ENCODE assay signal across 9 mouse cellular contexts in the genomic region with DNA sequence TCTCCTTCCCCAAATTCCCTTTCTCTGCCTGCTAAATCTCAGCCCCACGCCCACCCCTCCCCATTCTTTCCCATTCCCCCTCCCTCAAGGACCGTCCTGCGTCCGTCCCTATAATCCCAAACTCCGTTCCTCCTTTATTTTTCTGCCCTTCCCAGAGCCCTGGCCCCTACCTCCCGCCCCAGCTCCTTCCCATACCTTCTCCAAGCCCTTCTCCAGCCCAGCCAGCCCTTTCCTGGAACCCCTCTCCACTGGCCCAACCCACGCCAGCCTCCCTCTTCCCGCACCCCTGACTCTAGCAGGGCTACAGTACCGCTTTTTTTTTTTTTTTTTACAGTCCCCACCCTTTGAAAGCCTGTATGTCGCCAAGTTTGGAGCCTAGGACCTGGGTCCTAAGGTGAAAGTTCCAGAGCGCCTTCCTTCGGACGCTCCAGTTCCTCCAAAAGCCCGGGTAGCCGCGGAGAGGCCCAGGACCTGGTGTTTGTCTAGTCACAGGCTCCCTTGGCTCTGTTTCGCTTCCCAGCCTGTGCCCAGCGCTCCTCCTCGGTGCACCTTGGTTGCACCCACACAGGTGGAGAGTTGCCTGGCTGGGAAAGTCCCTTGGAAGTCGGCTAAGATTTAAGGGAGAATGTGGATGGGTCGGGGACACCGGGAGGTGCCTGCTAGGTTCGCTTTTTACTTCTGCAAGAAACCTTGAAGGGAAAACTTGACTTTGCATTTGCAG. TPM values are rescaled to one million over a fixed set of nuclear protein-coding genes. Genes with fewer than 3 reads are reported as not detected.
DNase-seq lines count a peak whose midpoint lies in the region; ATAC-seq and TF ChIP-seq lines count a peak whose summit lies in the region.
"Had no signal": no experiment of that assay in that cellular context is flagged by ENCODE, and none has a peak within 500 bp of the region (broad histone marks: within the 10 kb centered on the region; RNA-seq: fewer than 3 reads in every experiment).

No protein-coding gene starts in this region.

- peak; percentile 12 for ATAC-seq in forebrain, embryonic 12.5 days (ENCODE audit: low FRiP score)
- ATAC-seq in kidney, embryonic 14.5 days (ENCODE audit: low FRiP score, low TSS enrichment) = peak; percentile 5; the same call in 1 of the 2 replicates
- 0 out of 2 replicates have a peak, but pooled peaks have one; percentile 21 for ATAC-seq in midbrain, embryonic 16.5 days

- no peak overlapping the region for H3K27ac ChIP-seq in gastrocnemius, adult 2 months
- H3K27ac ChIP-seq in forebrain, embryonic 12.5 days = no peak overlapping the region
- peak overlapping the region; percentile 44; the same call in 1 of the 2 replicates for H3K27ac ChIP-seq in kidney, embryonic 14.5 days (ENCODE audit: low read depth, low read length)
- H3K27ac ChIP-seq in midbrain, embryonic 16.5 days (ENCODE audit: low read length) = no peak overlapping the region

- no peaks in the 10 kb centered on the region for H3K9me3 ChIP-seq in forebrain, embryonic 12.5 days
- no peaks in the 10 kb centered on the region for H3K9me3 ChIP-seq in kidney, embryonic 14.5 days (ENCODE audit: control insufficient read depth, low read length)
- H3K9me3 ChIP-seq in midbrain, embryonic 16.5 days (replicated peaks; ENCODE audit: control insufficient read depth, low read length, poor library complexity, severe bottlenecking) = no peaks in the 10 kb centered on the region

- H3K27me3 ChIP-seq in forebrain, embryonic 12.5 days = peaks cover 89% of the 10 kb centered on the region
- H3K27me3 ChIP-seq in kidney, embryonic 14.5 days (ENCODE audit: control insufficient read depth, insufficient read depth, low read length) = peaks cover 8% of the 10 kb centered on the region; the same call in 1 of the 2 replicates
- H3K27me3 ChIP-seq in midbrain, embryonic 16.5 days (ENCODE audit: control insufficient read depth, insufficient read depth, low read depth, low read length) = peaks cover 59% of the 10 kb centered on the region

- 2% methylated on average over 23 of the region's 23 CpGs for WGBS in forebrain, embryonic 12.5 days
- WGBS in kidney, embryonic 14.5 days = 2% methylated on average over 22 of the region's 23 CpGs
- 3% methylated on average over 23 of the region's 23 CpGs for WGBS in midbrain, embryonic 16.5 days

- no peak for TF ChIP-seq CTCF in gastrocnemius, adult 2 months (IDR thresholded peaks at IDR 0.05)

- H3K4me2 ChIP-seq in forebrain, embryonic 12.5 days = peak overlapping the region; percentile 88
- H3K4me2 ChIP-seq in kidney, embryonic 14.5 days (replicated peaks; ENCODE audit: low read depth, low read length) = peak overlapping the region; percentile 99
- H3K4me2 ChIP-seq in midbrain, embryonic 16.5 days (ENCODE audit: low read length) = peak overlapping the region; percentile 99

- no peaks in the 10 kb centered on the region for H3K36me3 ChIP-seq in forebrain, embryonic 12.5 days (replicated peaks)
- H3K36me3 ChIP-seq in kidney, embryonic 14.5 days (ENCODE audit: control insufficient read depth, insufficient read depth, low read length) = no peaks in the 10 kb centered on the region
- H3K36me3 ChIP-seq in midbrain, embryonic 16.5 days (ENCODE audit: control insufficient read depth, insufficient read depth, low read length) = no peaks in the 10 kb centered on the region

- peak overlapping the region; percentile 81 for H3K4me3 ChIP-seq in gastrocnemius, adult 2 months
- H3K4me3 ChIP-seq in forebrain, embryonic 12.5 days (replicated peaks) = peak overlapping the region; percentile 49
- peak overlapping the region; percentile 68 for H3K4me3 ChIP-seq in kidney, embryonic 14.5 days (ENCODE audit: low read length)
- H3K4me3 ChIP-seq in midbrain, embryonic 16.5 days (ENCODE audit: low read depth, low read length) = peak overlapping the region; percentile 47

- intact Hi-C loops in gastrocnemius, adult 2 months (cut with DNase I) = no loop called here

- no peak overlapping the region for H3K9ac ChIP-seq in forebrain, embryonic 12.5 days
- peak overlapping the region; percentile 23 for H3K9ac ChIP-seq in kidney, embryonic 14.5 days (ENCODE audit: low read depth, low read length)
- no peak overlapping the region for H3K9ac ChIP-seq in midbrain, embryonic 16.5 days (ENCODE audit: low read depth, low read length)

- H3K4me1 ChIP-seq in forebrain, embryonic 12.5 days = peaks cover 28% of the 10 kb centered on the region
- peaks cover 24% of the 10 kb centered on the region; the same call in 1 of the 2 replicates for H3K4me1 ChIP-seq in kidney, embryonic 14.5 days (ENCODE audit: control insufficient read depth, insufficient read depth, low read length)
- H3K4me1 ChIP-seq in midbrain, embryonic 16.5 days (ENCODE audit: control insufficient read depth, insufficient read depth, low read length) = peaks cover 17% of the 10 kb centered on the region

- no peak for DNase-seq in gastrocnemius, adult 2 months
- DNase-seq in gastrocnemius, adult 8-10 months (ENCODE audit: low spot score in 2 of 2) = no peak
- no peak for DNase-seq in left cerebral cortex, adult 11 months (ENCODE audit: low spot score)
- no peak for DNase-seq in cerebellum, adult 9-11 months
- no peak for DNase-seq in spleen, adult 12 weeks (ENCODE audit: low spot score)
- DNase-seq: cerebellum, adult 8-10 months had no signal

RNA-seq across cellular contexts. Expression of a gene that starts 0.5 kb away (rescaled TPM):
- 1 to 10 TPM; 1.3 to 2.5 TPM for total RNA-seq in gastrocnemius, adult 2 months (2021)
- 1 to 10 TPM; 3.8 to 5.2 (median 4.3) TPM for total RNA-seq in gastrocnemius, adult 8-10 months (2022)
- 0.36 and 0.74 TPM in 2 replicates for polyA plus RNA-seq in forebrain, embryonic 12.5 days (2016; fragmentation: Nextera tagmentation; extraction: Ambion mirVana)
- polyA plus RNA-seq in kidney, embryonic 14.5 days (2014; fragmentation: Nextera tagmentation; extraction: Ambion mirVana) = 19.5 TPM in 2 replicates
- 0.53 and 0.77 TPM in 2 replicates for polyA plus RNA-seq in midbrain, embryonic 16.5 days (2015; fragmentation: Nextera tagmentation; extraction: Ambion mirVana)

RNA-seq across cellular contexts. Expression of a gene that starts 18.3 kb away (rescaled TPM):
- total RNA-seq in gastrocnemius, adult 2 months (2021) = 10 to 100 TPM; 28.1 to 31.2 TPM
- total RNA-seq in gastrocnemius, adult 8-10 months (2022) = 10 to 100 TPM; 23.8 to 29.1 (median 26.4) TPM
- polyA plus RNA-seq in forebrain, embryonic 12.5 days (2016; fragmentation: Nextera tagmentation; extraction: Ambion mirVana) = 119 and 127 TPM in 2 replicates
- 116 TPM in 2 replicates for polyA plus RNA-seq in kidney, embryonic 14.5 days (2014; fragmentation: Nextera tagmentation; extraction: Ambion mirVana)
- polyA plus RNA-seq in midbrain, embryonic 16.5 days (2015; fragmentation: Nextera tagmentation; extraction: Ambion mirVana) = 129 and 132 TPM in 2 replicates

Comparison
In these comparisons a context has a peak if more than half of its experiments do, and no peak if none do; other contexts are left out.
1. RNA of a gene that starts 0.5 kb away (polyA plus RNA-seq): 19.5 TPM in kidney, embryonic 14.5 days; 0.53 to 0.77 TPM in midbrain, embryonic 16.5 days and 0.36 to 0.74 TPM in forebrain, embryonic 12.5 days; every median in the first group is over 10 times any median in the second.
2. Peak in every context shown above with its lines, with median percentiles within 50 percentile points of each other: H3K4me3 ChIP-seq, ATAC-seq and H3K4me2 ChIP-seq.